Mouse (Mus musculus): Measurements from ENCODE around the gene Commd4. TPM values are rescaled to one million over a fixed set of nuclear protein-coding genes. Genes with fewer than 3 reads are reported as not detected.
A peak's percentile ranks its signal among the peaks of the same experiment; 100 is the strongest.
"Not testable (repeated sequence)": the region's sequence is repeated elsewhere in the genome, so short reads cannot be mapped to it uniquely, and the experiment has no call there.

The Commd4 gene
- polyA plus RNA-seq (2012; rRNA removed) = 134 and 148 TPM in 2 replicates

- WGBS = 0% methylated on average over 24 of the region's 24 CpGs
- peak; percentile 89 for DNase-seq (ENCODE audit: low read depth, low spot score)
Observed at GRCm38 (mm10) chr9:57158013-57158470, at the start of gene Commd4. Commd4 (minus strand) TSS chr9:57158331.

GRCm38 (mm10) chr9:57206896-57207295, 48.8 kb upstream of the Commd4 start:
- WGBS = 55% methylated on average over 2 of the region's 2 CpGs
- DNase-seq (ENCODE audit: low read depth, low spot score) = no peak

- DNase-seq (ENCODE audit: low read depth, low spot score) = not testable (repeated sequence)
- WGBS = 80% methylated on average over 13 of the region's 13 CpGs
Observed at GRCm38 (mm10) chr9:57203571-57203970, 45.4 kb upstream of the Commd4 start.

- 74% methylated on average over 7 of the region's 7 CpGs for WGBS
- no peak for DNase-seq (ENCODE audit: low read depth, low spot score)
Observed at GRCm38 (mm10) chr9:57202981-57203380, 44.9 kb upstream of the Commd4 start.

- DNase-seq (ENCODE audit: low read depth, low spot score) = no peak
- 74% methylated on average over 8 of the region's 8 CpGs for WGBS
Observed at GRCm38 (mm10) chr9:57197414-57197813, 39.3 kb upstream of the Commd4 start.

- WGBS = 15% methylated on average over 3 of the region's 3 CpGs
- DNase-seq (ENCODE audit: low read depth, low spot score) = no peak
Observed at GRCm38 (mm10) chr9:57196708-57197107, 38.6 kb upstream of the Commd4 start.

- no peak for DNase-seq (ENCODE audit: low read depth, low spot score)
- WGBS = 65% methylated on average over 5 of the region's 5 CpGs
Observed at GRCm38 (mm10) chr9:57168411-57168810, 10.3 kb upstream of the Commd4 start.

GRCm38 (mm10) chr9:57166173-57166572, 8.0 kb upstream of the Commd4 start:
- 90% methylated on average over 2 of the region's 2 CpGs for WGBS
- no peak for DNase-seq (ENCODE audit: low read depth, low spot score)

- 55% methylated on average over 2 of the region's 2 CpGs for WGBS
- no peak for DNase-seq (ENCODE audit: low read depth, low spot score)
Observed at GRCm38 (mm10) chr9:57163137-57163536, 5.0 kb upstream of the Commd4 start.

GRCm38 (mm10) chr9:57162496-57162895, 4.4 kb upstream of the Commd4 start:
- no peak for DNase-seq (ENCODE audit: low read depth, low spot score)
- 4% methylated on average over 3 of the region's 3 CpGs for WGBS

- 36% methylated on average over 11 of the region's 11 CpGs for WGBS
- DNase-seq (ENCODE audit: low read depth, low spot score) = no peak
Observed at GRCm38 (mm10) chr9:57158506-57158905, 375 bp upstream of the Commd4 start.

- no peak for DNase-seq (ENCODE audit: low read depth, low spot score)
- 30% methylated on average over 13 of the region's 13 CpGs for WGBS
Observed at GRCm38 (mm10) chr9:57157499-57157898, 632 bp downstream of the Commd4 start.

- 83% methylated on average over 8 of the region's 8 CpGs for WGBS
- no peak for DNase-seq (ENCODE audit: low read depth, low spot score)
Observed at GRCm38 (mm10) chr9:57156823-57157222, 1.3 kb downstream of the Commd4 start.

GRCm38 (mm10) chr9:57156383-57156782, 1.7 kb downstream of the Commd4 start:
- 93% methylated on average over 7 of the region's 7 CpGs for WGBS

GRCm38 (mm10) chr9:57152331-57152730, 5.8 kb downstream of the Commd4 start:
- 58% methylated on average over 6 of the region's 6 CpGs for WGBS
- no peak for DNase-seq (ENCODE audit: low read depth, low spot score)

More at GRCm38 (mm10) chr9:57156383-57156782, 1.7 kb downstream of the Commd4 start:
- DNase-seq (ENCODE audit: low read depth, low spot score) = no peak

- 83% methylated on average over 5 of the region's 5 CpGs for WGBS
- DNase-seq (ENCODE audit: low read depth, low spot score) = no peak
Observed at GRCm38 (mm10) chr9:57150192-57150591, 7.9 kb downstream of the Commd4 start.

- 73% methylated on average over 6 of the region's 6 CpGs for WGBS
- DNase-seq (ENCODE audit: low read depth, low spot score) = no peak
Observed at GRCm38 (mm10) chr9:57149021-57149420, 9.1 kb downstream of the Commd4 start.

GRCm38 (mm10) chr9:57148144-57148878, 9.8 kb downstream of the Commd4 start, which contains the start of gene Neil1:
Neil1 (minus strand) TSS chr9:57148305.
- peak; percentile 76 for DNase-seq (ENCODE audit: low read depth, low spot score)
- 1% methylated on average over 27 of the region's 27 CpGs for WGBS

GRCm38 (mm10) chr9:57147205-57148143, 10.7 kb downstream of the Commd4 start:
- no peak for DNase-seq (ENCODE audit: low read depth, low spot score)
- WGBS = 6% methylated on average over 19 of the region's 19 CpGs

- 63% methylated on average over 17 of the region's 17 CpGs for WGBS
- no peak for DNase-seq (ENCODE audit: low read depth, low spot score)
Observed at GRCm38 (mm10) chr9:57146451-57147066, 11.6 kb downstream of the Commd4 start.

All from large intestine, adult 2 months (tissue).